Mouse (Mus musculus): ENCODE measurements around the gene Snx33.
"Not testable (repeated sequence)": the region's sequence is repeated elsewhere in the genome, so short reads cannot be mapped to it uniquely, and the experiment has no call there.

Snx33 gene

DNA sequence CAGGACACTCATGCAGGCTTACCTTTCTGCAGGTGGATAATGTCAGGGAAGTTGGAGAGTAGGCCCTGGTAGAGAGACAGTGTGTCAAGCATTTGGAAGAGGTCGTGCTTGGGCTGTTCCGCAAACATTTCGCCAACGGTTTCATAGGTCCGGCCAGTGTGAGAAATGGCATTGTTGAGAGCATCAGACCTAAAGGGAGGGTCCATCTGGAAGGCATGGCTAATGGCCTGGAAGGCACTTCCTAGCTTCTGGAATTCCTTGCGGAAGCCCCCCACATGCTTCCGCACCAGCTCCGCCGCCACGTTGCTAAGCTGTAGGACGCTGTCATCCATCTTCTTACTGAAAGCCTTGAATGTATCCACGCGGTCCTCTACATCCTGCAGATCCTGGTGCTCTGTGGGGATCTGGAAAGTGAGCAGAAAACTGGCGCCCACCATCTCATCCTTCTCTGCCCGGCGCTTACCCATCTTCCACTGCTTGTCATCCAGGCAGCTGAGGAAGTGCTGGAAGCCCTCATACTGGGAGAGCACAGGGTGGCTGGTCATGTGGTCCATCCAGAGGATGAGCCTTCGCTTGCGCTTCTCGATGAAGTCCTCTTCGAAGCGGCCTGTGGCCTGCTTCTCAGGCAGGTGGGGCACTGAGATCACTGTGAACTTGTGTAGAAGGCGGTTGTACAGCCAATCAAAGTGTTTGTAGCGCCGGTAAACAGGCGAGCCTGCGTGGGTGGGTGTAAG lies 2.7 kb downstream of the Snx33 start:
- no peak for DNase-seq (ENCODE audit: low spot score)

DNA sequence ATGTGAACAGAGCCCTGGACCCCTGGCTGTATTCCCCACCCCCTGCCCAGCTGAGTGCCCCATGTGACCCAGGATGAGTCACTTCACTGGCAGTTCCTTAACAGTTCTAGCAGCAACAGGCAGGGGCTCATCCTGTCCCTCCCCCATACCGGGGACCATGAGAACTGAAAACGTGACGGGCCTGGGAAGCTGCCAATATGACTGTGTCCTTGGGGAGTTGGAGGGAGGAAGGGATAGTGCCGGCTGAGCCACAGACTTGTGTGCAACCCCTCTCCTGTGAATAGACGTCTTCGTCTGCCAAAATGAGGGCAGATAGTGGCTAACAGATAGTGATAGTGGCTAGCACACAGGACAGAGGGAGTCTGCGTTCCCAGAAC lies 3.5 kb downstream of the Snx33 start:
- peak; percentile 95 for DNase-seq (ENCODE audit: low spot score)

DNA sequence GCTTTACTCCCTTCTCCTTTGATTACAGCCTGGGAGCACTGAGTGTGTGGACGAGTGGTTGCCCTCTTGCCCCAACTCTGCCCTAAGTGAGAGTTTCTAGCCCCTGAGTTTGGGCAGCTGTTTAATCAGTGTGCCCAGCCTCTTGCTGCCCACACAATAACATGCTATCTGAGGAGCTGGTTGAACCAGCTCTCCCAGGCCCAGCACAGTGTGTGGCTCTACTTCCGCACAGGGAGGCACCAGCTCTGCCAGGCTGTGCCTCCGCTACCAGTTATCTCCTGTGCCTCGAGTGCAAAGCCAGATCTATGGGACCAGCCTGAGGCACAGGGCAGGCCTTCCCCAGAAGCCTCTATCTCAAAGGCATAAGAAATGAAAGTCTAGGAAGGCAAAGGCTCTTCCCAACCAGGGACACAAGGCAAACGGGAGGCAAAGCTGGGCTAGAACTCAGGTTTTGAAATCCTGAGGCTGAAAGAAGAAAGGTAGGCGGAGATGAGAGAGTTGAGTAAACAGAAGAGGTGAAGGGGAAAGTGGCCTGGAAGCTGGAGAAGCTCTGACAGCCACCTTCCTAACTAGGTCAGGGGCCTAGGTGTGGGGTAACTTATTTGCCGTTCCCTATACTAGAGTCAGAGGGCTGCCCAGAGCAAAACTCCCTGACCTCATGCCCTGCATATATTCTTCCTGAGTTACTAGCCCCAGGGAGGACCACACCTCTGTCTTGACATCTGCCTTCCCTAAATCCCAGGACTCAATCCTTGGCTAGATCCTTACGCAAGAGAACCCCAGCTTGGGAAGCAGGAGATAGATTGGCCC lies 4.1 kb downstream of the Snx33 start:
- DNase-seq (ENCODE audit: low spot score), result no peak

DNA sequence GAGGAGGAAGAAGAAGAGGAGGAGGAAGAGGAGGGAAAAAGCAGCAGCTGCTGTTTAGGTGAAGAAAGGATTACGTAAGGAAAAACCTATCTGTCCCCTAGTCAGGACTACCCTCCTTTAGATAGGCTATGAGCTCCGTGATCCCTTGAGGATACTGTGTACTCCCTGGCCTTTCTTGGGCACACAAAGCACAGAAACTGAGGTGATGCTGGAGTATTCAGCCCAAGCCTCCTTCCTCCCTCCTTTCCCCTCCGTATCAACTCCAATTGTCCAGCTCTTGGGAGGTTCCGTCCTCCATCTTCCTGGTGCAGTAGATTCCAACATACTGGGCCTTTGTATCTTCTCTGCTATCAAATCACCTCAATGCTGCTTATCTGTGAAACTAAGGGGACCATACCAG lies 5.4 kb downstream of the Snx33 start:
- DNase-seq (ENCODE audit: low spot score), result no peak

DNA sequence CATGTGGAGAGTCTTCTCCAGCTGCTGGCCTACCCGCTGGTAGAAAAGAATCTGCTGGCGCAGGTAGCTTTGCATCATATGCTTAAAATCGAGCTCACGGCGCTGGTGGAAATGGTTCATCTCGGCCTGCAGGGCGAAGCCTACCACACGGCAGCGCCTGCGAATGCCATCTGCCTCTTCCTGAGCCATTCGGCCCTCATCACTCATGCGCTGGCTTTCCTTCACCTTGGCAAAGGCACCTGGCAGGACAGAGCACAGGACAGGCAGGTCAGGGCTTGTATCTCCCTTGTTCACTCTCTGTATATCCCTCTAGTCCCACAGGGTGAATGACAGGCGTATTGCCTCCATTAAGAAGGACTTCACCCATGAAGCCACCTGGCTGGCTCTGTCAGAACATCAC lies 9.7 kb downstream of the Snx33 start:
- DNase-seq (ENCODE audit: low spot score), result no peak

DNA sequence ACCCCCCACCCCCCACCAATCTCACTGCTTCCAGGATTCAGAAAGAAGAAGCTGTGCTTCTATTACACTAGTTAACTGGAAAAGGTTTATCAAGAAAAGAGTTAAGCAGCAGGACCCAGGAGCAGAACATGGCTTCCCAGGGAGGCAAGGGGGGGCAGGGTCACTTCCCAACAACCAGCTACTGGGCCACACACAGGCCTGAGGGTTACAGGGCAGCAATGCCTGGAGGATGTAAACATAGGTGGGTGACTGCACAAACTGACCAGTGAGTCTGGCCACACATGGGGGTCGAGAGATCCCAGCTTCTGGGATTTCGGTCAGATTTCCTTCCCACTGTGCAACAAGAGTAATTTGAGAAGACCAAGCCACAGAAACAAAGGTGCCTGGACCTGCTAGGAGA lies 11.0 kb downstream of the Snx33 start:
- DNase-seq (ENCODE audit: low spot score), result no peak

DNA sequence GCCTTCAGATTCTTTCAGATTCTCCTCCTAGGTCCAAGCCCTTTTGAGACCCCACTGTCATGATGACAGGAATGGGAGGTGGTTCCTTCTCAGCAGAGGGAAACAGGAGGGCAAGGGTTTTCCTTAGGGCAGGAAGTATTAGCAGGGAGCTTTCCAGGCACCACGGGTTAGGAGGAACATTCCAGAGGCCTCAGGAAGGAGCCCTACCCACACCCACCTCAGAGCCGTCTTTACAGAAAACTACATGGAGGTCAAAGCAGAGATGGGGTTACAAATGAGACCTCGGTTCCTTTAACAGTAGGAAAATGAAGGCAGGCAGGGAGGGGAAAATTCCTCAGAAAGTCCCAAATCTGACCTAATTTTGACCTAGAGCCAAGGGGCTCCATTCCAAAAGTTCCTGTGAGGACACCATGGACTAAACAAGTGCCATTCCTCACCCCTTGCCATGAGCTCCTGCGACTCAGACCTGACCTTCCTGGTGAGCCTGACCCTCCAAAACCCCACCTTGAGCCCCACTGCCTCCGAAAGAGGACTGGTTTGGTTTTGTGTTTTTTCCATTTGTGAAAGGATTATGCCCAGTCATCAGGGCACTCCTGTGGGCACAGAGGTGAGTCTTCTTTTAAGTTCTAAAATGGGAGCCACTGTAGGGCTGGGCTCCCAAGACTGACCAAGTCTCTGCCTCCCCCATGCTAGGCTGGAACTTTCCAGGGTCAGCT lies 12.3 kb downstream of the Snx33 start:
- DNase-seq (ENCODE audit: low spot score), result no peak

DNA sequence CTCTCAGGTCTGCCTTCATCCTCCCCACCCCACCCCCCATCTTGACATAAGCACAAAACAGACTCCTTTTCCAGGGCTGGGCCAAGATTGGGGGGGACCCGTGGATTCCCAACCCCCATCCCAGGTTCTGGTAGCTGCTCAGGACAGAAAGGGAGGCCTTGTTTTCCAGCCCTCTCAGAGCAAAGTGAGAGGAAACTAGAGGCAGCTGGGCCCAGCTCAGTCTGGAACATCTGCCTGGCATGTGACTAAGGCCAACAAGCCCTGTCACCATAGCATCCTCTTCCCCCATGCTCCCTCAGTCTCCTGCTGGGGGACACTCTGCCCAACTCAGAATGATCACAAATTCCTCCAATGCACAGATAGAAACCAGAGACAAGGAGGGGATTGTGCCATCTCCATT lies 13.1 kb downstream of the Snx33 start:
- no peak for DNase-seq (ENCODE audit: low spot score)

DNA sequence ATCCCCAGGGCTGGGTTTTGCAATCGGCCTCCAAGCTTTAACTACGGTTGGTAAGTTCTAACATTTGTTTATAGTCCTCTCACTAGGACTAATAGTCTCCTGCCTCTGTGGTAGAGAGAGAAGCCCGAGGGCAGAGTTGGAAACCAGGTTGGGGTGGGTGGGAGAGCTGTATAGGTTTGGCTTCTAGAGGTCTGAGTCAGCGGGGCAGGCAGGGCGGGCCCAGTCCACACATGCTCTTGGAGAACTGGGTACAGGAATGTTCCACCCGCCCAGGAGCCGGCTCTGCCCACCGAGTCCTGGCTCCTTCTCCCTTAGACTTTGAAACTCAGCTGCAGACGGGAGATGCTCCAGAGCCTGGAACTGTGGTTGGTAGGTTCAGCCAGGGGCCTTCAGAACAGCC lies 14.2 kb downstream of the Snx33 start:
- no peak for DNase-seq (ENCODE audit: low spot score)

DNA sequence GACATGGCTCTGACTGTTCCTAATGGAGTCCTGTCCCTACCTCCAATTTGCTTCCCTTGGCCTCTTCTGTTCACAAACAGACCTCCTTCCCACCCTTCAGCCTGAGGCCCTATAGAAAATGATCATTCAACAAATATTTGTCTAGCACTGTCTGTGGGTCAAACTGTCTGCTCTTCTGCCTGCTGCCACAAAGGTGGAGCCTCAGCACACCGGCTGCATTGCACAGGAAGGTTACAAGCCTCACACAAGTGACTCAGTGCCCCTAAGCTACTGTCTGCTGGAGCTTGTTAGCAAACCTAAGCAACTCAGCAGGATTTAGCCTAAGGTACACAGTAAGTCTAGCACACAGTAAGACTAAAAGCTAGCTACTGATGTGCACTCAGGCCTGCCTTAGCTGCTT lies 17.2 kb downstream of the Snx33 start:
- DNase-seq (ENCODE audit: low spot score), result no peak

DNA sequence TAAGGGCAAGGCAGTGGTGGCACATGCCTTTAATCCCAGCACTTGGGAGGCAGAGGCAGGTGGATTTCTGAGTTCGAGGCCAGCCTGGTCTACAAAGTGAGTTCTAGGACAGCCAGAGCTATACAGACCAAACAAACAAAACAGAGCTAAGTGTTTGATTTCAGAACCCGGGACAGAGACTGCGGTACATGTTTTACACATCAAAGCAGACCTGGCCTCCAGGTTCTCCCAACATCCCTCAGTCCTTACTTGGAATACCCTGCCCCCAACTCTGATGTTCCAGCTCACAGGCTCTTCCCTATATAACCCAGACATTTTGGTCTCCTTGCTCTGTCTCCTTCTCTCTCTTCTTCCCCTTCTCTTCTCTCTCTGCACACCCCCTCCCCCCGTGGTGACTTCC lies 18.2 kb downstream of the Snx33 start:
- not testable (repeated sequence) for DNase-seq (ENCODE audit: low spot score)

DNA sequence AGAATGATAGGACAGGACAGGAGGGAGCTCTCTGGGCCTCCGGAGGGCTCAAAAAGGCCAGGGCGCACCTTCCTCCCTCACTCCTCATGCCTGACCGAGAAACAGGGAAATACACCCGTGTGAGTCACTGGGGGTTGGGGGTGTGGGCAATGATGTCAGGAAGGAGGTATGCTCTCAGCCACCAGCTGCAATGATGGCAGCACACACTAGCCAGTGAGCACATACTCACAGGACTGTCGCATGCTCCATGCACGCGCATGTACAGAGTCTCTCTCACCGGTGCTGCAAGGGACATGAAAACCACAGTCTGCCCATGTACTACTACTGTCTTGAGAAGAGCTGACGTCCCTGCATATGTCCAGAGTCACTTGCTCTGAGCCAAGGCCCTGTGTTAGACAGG lies 20.6 kb downstream of the Snx33 start:
- no peak for DNase-seq (ENCODE audit: low spot score)

DNA sequence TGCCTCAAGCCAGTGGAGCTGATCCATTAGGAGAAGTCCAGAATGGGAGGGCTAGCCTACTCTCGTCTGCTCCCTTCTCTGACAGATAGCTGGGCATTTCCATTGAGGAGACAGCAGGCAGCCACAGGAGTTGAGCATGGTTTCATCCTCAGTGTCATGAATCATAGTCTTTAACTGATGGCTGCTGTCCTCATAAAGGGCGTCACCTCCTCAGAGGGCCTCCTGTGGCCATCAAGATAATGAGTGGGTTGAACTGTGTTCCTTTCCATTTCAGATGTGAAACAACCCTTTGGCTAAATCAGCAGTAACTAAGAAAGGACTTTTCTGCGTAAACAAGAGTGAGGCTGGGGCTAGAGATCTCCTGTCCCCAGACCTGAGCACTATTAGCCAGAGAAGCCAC lies 24.5 kb downstream of the Snx33 start:
- DNase-seq (ENCODE audit: low spot score), result no peak

DNA sequence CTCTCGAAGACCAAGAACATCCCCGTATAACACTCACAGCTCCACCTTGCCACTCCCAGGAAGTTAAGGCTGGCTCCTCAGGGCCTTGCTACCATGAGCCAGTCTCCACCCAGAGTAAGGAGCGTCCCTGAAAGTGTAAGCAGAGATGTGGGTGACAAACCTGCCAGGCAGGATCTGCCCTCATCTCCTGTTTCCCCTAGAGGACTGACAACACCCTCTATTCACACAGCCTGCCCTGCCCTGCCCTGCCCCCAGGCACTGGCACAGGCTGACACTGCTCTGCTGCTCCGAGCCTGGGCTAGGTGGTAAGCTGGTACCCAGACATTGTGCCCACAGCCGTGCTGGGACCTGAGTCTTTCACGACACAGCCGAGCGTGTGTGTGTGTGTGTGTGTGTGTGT lies 27.0 kb downstream of the Snx33 start:
- DNase-seq (ENCODE audit: low spot score), result no peak

DNA sequence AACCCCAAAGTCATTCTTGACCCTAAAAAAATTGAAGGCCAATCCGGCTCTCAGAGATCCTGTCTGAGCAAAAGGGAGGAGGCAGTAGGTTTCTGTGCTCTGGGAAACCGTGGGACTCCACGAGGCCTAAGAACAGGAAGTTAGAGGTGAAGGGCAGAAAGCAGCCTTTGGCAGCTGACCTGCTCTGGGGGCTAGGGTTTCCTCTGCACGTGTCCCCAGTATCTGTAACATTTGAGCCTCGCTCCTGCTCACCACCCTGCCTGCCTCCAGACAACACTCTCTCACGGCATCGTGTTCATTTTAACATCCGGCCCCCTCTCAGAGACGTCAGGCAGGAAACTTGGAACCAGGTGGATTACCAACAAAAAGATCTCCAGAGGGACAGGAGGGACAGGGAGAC lies 27.6 kb downstream of the Snx33 start:
- DNase-seq (ENCODE audit: low spot score), result no peak

DNA sequence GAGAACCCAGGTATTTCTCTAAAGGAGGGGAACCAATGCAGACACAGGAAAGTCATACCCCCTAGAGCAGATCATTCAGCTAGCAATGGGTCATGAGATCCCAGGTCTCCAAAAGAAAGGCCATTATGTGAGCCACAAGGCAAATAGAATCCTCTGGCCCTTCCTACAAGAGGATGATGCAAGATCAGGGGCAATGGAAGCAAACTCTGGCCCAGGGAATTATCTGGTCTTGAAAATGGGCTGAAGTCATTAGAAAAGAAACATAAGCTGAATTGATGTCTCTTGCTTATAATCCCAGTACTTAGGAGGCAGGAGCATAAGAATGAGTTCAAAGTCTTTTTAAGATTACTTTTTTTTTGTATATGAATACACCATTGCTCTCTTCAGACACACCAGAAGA lies 28.1 kb downstream of the Snx33 start:
- DNase-seq (ENCODE audit: low spot score), result no peak

DNA sequence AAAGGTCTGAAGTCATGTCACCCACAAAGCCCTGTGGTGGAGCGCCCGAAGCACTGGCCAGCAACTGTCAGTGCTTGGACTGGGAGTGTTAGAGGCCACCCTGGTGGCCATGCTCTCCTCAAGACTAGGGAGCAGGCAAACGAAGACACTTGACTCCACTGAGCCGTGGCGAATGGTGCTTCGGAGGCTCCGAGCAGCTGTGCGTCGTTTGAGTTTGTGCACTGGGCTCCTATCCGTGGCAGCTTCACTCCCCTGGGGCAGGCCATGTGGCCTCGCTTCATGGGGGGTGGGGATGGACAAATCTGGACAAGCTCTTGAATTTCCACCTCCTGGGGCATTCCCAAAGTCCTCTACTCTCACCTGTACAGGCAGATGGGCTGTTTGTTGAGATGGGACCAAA lies 28.8 kb downstream of the Snx33 start:
- DNase-seq (ENCODE audit: low spot score), result no peak

DNA sequence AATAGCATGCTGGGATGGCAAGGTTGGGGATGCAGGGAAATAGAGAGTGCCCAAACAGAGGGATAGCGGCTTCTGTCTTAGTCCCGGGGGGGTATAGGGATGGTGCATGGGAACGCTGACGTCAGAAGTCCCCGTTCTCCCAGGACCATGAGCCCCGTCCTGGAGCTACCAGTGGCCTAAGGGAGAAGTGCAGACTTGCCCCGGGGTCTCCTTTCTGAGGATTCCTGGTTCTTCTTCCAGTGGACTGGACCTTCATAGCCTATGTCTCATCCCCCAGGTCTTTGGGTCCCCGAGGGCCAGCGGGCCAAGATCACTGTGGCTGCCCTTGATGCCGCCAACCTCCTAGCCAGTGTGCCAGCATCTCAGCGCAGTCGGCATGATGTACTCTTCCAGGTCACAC lies 31.4 kb downstream of the Snx33 start:
- DNase-seq (ENCODE audit: low spot score), result no peak

DNA sequence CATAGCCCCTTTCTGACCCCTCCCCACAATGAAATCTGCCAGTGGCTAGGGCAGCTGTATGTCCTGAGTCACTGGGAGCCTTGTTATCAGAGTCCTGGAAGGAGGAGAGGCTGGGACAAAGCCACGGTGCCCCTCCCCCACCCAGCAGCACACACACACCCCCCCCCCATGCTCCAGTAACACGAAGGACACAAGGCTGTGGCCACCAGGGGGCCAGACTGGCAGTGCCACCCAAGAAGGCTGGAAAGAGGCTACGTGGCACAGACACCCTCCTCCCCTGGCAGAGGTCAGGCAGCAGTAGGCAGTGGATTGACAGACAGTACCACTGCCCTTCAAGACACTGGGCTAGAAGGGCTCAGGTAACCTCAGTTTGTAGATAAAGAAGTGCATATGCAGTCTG lies 34.2 kb downstream of the Snx33 start:
- DNase-seq (ENCODE audit: low spot score), result peak; percentile 43

DNA sequence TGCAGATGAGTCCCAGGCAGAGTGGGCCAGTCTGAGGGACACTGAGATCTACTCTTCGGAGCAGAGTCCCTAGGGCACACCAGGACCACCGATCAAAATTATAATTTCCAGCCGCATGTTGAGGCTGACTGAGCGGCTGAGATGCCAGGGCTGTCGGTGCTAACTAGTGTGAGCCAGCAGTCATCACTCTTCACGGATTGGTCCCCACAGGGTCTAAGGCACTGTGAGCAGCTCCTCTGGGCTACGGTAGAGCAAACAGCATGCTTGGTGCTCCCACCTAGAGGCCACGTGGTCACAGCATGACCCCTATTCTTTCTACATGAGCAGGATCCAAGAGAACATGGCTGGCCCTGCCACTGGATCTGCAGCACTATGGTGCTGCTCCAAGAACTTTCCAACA lies 34.9 kb downstream of the Snx33 start:
- no peak for DNase-seq (ENCODE audit: low spot score)

DNA sequence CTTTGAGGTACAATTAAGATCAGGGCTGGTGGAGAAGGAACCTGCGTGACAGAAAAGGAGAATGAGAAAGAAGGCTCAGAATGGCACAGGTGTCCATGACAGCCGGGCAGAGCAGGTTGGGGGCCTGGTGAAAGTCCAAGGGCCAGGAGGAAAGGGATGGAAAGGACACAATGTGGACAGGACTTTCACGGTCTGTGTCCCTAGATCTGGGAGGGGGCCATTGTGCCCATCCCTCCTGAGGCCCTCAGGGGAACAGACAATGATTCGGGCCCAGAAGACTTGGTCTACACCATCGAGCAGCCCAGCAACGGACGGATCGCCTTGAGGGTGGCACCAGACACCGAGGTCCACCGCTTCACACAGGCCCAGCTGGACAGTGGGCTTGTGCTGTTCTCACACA lies 36.1 kb downstream of the Snx33 start:
- no peak for DNase-seq (ENCODE audit: low spot score)

DNA sequence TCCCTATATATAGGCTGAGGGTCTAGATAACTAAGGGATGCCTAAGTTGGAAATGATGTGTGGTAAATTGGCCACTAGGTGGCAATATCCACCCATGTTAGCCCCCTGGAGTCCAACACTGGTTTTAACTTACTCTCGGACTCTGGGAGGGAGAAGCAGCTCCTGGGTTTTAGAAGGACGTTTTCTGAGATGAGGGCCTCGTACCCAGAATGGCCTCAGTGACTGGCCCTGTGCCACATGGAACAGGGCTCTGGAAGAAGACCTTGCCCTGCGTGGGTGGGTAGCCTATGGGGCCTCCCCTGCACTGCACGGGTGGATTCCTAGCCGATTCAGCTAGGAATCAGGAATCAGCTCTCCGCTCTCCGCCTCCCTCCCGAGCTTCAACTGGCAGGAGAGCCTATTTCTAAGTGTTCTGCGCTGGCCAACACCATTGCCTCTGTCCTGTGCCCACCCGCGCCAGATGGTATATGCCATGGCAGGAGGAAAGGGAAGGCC lies 36.6 kb downstream of the Snx33 start:
- peak; percentile 66 for DNase-seq (ENCODE audit: low spot score)
